In the genomic region with DNA sequence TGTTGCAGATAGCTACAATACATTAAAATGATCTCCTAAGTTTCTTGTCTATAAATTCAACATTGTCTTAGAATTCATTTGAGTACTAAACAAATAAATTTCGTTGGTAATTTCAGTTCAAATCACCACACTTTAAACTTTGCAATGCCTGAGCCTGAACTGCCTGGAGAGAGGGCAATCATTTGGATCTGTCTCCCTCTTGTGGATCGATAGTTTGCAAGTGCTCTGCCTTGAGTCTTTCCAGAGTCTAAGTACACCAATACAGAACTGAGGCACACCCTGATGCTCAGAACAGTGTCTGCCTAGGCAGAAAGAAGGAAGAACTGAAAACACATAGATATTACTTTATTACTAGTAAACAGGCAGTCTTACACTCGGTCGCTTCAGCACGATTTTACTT, we compare ENCODE assay signal across 9 mouse cellular contexts.
DNase-seq lines count a peak whose midpoint lies in the region; ATAC-seq and TF ChIP-seq lines count a peak whose summit lies in the region.
"Had no signal": no experiment of that assay in that cellular context is flagged by ENCODE, and none has a peak within 500 bp of the region (broad histone marks: within the 10 kb centered on the region; RNA-seq: fewer than 3 reads in every experiment).

No protein-coding gene starts in this region.

- H3K36me3 ChIP-seq in liver, embryonic 14.5 days (replicated peaks; ENCODE audit: control insufficient read depth, insufficient read depth, low read depth) = no peaks in the 10 kb centered on the region

- no peak overlapping the region for H3K4me3 ChIP-seq in liver, embryonic 14.5 days (ENCODE audit: insufficient read depth in 1 of 2, low read depth in 2 of 2, low read length in 2 of 2)
- H3K4me3 ChIP-seq: heart, embryonic 15.5 days had no signal

- no peak overlapping the region for H3K4me2 ChIP-seq in liver, embryonic 14.5 days (ENCODE audit: low read depth)
- H3K4me2 ChIP-seq: heart, embryonic 15.5 days had no signal

- TF ChIP-seq EP300 in liver, embryonic 14.5 days (IDR thresholded peaks at IDR 0.05; ENCODE audit: low read depth) = no peak

- ATAC-seq in liver, embryonic 14.5 days (ENCODE audit: insufficient read depth) = no peak

- H3K27me3 ChIP-seq in liver, embryonic 14.5 days (ENCODE audit: control insufficient read depth, insufficient read depth, low read length) = no peaks in the 10 kb centered on the region
- H3K27me3 ChIP-seq: heart, embryonic 15.5 days had no signal

- peak; percentile 23; the same call in 1 of the 2 replicates for TF ChIP-seq CTCF in liver, embryonic 14.5 days (IDR thresholded peaks at IDR 0.05; ENCODE audit: low read depth)

- H3K9me3 ChIP-seq in liver, embryonic 14.5 days (ENCODE audit: control insufficient read depth, low read length) = no peaks in the 10 kb centered on the region
- H3K9me3 ChIP-seq: heart, embryonic 15.5 days had no signal

- peak; percentile 28 for DNase-seq in adrenal gland, postnatal 14 days
- no peak for DNase-seq in adrenal gland, adult 18-20 months (ENCODE audit: low spot score in 2 of 2)
- no peak for DNase-seq in liver, embryonic 14.5 days (ENCODE audit: low read depth in 3 of 3, low spot score in 3 of 3)
- no peak for DNase-seq in liver
- DNase-seq in embryo, embryonic 11.5 days (ENCODE audit: low read depth, low spot score) = peak; percentile 36
- DNase-seq in layer of hippocampus, adult 9-10 months (ENCODE audit: low spot score) = peak; percentile 58
- DNase-seq in retina, postnatal 1 day = peak; percentile 22
- DNase-seq in urinary bladder, postnatal 25 days (ENCODE audit: low spot score) = no peak

- 40% methylated on average over 5 of the region's 5 CpGs for WGBS in liver, embryonic 14.5 days (ENCODE audit: insufficient replicate concordance)

- H3K4me1 ChIP-seq in liver, embryonic 14.5 days (replicated peaks; ENCODE audit: control insufficient read depth in 2 of 2, insufficient read depth in 2 of 2, low read length in 1 of 2) = no peaks in the 10 kb centered on the region

- no peak overlapping the region for H3K27ac ChIP-seq in liver, embryonic 14.5 days

- no peak overlapping the region for H3K9ac ChIP-seq in liver, embryonic 14.5 days (replicated peaks)
- H3K9ac ChIP-seq: heart, embryonic 15.5 days had no signal

Comparison
In these comparisons a context has a peak if more than half of its experiments do, and no peak if none do; other contexts are left out.
1. DNase-seq: peak in adrenal gland, postnatal 14 days (single experiment), embryo, embryonic 11.5 days (single experiment), layer of hippocampus, adult 9-10 months (single experiment) and retina, postnatal 1 day (single experiment); none in adrenal gland, adult 18-20 months (0 of 2), liver, embryonic 14.5 days (0 of 3), liver (single experiment) and urinary bladder, postnatal 25 days (single experiment).